Mouse (Mus musculus): ENCODE results near the gene Cdk19.

- no peak for TF ChIP-seq CTCF (IDR thresholded peaks at IDR 0.05; ENCODE audit: control insufficient read depth, insufficient read depth, low read length)
- no peak for TF ChIP-seq POLR2A (IDR thresholded peaks at IDR 0.05; ENCODE audit: borderline replicate concordance, control insufficient read depth, low read depth, low read length)
Measured at GRCm38 (mm10) chr10:40328004-40328551, 11.3 kb upstream of the Cdk19 start.

All from bone marrow, adult 2 months (tissue).